Mouse (Mus musculus): ENCODE measurements around the gene Siah3.

Siah3 gene

DNA sequence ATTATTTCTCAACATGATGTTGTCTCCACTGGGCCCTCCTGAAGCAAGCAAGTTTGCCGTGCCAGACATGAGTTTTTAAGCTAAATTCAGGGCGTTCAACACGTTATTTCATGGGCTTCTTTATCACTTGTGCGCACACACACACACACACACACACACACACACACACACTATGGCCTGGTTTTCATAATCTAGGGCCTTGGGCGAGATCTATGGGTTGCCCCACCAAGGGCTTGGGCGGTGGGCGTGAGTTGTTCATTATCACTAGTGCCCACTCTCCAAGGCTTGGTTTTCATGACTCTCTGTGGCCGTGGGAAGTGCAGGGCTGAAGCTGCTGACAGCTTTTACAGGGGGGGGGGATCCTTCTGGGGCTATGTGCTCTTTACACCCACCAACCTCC, 63.9 kb downstream of the Siah3 start:
- DNase-seq (ENCODE audit: low spot score in 2 of 2) = no peak

DNA sequence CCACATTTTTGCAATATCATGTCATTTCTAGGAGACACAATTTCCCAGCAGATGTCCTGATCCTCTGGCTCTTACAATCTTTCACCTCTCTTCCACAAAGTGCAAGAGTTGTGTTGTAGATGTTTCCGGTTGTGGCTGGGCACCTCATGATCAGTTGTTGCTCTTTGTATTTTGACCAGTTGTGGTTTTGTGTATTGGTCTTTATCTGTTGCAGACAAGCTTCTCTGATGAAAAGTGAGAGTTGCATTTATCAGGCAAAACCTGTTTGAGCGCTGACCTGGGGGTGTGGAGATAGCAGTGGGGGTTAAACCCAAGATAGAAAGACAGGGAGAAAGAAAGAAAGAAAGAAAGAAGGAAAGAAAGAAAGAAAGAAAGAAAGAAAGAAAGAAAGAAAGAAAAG, 68.9 kb downstream of the Siah3 start:
- no peak for DNase-seq (ENCODE audit: low spot score in 2 of 2)

DNA sequence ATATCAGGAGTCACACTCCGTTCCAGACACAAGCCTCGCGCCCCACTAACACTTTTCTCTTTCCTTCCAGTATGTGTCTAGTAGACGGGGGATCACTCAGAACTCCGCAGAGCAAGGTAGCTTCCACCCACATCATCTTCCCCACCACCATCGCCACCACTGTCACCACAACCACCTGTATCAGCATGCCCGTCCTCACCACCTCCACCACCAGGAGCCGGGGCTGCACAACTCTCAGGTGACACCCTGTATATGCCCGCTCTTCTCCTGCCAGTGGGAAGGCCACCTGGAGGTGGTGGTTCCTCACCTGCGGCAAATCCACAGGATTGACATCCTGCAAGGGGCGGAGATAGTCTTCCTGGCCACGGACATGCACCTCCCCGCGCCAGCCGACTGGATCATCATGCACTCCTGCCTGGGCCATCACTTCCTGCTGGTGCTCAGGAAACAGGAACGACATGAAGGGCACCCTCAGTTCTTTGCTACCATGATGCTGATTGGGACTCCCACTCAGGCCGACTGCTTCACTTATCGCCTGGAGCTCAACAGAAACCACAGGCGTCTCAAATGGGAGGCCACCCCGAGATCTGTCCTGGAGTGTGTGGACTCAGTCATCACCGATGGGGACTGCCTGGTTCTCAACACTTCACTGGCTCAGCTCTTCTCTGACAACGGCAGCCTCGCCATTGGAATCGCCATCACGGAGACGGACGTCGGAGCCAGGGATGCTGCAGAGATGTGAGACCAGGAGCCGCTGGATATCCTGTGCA, 69.8 kb downstream of the Siah3 start:
- DNase-seq (ENCODE audit: low spot score in 2 of 2) = no peak

DNA sequence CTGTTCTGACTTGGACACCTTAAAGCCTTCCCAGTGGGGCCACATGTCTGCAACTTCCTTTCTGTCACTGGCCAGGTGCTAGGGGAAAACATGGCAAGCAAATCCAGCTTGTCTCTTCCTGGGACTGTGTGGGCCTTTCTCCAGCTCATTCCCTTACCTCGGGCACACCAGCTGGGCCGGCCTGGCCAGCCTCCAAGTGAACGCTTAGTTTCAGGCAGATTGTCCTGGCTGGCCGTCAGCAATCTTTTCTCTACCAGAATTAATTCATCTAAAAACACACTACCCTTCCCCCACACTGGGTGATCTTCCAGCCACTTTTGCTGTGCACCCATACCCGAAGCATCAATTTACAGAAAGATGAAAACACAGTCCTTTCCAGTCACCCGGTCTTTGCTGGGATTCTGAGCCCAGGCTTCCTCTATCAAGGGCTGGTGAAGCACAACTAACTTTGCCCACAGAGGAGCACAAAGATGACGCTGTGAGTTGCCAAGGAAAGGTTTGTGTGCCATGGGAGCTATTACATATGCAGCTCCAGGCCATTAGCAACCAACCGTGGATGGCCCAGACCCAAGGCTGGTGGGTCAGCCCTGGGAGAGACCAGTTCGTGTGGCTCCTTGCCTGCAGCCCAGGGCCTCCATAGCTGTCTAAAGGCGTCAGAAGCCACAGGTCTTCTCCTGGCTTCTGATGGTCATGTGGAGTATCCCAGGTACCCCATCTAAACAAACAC, 71.8 kb downstream of the Siah3 start:
- peak; percentile 65 to 81 for DNase-seq (ENCODE audit: low spot score in 2 of 2)

DNA sequence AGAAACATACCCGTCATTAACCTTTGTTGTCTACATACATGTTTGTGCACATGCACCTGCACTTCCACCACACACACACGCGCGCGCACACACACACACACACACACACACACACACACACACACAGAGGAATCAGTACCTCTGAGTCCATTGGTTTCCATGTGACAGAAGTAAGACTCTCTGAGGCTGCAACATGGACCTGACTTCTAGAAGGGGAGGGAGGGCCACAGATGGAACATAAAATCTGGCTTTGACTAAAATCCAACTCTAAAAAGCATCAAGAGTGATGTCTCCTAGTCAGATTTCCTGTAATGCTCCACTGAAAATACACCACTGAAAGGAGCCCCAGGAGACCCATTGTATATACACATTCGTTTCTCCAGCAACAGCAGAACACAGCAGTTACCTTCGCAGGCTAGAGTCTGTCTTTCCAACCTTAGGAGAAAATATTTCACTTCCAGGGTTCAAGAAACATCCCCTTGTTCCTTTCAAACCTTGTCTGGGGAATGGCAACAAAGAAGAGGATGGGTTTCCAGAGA, 75.1 kb downstream of the Siah3 start:
- no peak for DNase-seq (ENCODE audit: low spot score in 2 of 2)

DNA sequence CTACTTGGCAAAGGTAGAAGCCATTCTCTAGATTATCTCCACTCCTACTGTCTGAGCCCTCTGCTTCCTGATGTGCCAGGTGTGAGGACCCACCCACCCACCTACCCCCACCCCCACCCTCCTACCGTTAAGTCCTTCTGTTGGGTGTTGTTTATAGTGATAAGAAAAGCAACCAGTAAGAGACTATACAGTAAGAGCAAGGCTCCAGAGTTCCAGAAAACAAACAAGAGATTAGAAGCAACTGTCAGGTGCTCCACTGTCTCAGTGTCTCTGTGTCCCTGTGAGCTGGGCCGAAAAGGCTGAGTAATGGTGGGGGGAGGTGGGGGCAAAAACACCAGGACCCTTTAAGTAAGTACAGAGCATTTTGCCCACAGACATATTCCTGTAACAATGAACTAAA, 83.4 kb downstream of the Siah3 start:
- DNase-seq (ENCODE audit: low spot score in 2 of 2) = no peak

DNA sequence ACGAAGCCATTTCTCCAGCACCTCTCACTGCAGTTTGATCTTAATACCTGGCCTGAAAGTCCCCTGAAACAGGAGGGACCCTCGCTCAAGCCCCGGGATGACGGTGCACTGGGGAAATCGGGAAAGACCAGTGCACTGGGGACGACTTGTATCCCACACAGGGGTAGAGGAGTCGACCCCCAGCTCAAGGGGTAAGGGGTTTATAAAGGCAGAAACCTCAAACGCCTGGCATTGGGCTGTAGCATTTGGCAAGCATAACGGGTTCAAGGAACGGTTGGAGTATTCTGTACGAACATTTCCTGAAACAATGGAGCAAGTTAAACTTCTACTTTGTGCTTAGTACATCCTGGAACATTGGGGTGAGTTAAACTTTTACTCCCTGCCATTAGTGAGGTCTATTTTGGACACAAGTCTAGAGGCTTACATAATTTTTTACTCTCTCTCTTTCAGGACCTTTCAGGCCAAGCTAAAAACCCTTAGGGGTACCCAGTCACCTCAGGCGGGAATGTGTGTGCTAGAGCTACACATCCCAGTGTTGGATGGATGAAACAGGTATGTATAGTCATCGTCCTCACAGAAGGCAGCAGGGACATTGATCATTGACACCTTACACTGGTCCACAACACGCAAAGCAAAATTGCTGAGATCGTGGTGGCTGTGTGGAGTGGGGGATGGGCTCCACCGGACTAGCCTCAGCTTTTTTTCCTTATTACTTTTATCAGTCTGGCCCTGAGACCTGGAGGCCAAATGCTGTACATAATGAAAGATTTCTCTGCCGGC, 84.6 kb downstream of the Siah3 start:
- no peak for DNase-seq (ENCODE audit: low spot score in 2 of 2)

DNA sequence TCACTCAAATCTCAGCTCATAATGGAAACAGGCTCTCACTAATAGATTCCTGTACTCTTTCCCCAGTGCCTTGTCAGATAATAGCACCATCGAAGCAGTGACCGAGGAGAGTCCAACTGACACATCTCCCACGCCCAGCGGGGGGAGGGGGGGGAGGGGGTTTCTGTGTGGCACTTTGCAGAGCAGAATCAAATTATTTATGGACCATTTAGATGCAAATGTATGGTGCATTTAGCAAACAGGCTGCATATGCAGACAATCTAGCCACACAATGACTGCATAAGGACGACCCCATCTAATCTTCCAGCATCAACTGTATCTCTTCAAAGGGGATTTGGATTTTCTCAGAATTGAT, 85.2 kb downstream of the Siah3 start:
- DNase-seq (ENCODE audit: low spot score in 2 of 2) = no peak

DNA sequence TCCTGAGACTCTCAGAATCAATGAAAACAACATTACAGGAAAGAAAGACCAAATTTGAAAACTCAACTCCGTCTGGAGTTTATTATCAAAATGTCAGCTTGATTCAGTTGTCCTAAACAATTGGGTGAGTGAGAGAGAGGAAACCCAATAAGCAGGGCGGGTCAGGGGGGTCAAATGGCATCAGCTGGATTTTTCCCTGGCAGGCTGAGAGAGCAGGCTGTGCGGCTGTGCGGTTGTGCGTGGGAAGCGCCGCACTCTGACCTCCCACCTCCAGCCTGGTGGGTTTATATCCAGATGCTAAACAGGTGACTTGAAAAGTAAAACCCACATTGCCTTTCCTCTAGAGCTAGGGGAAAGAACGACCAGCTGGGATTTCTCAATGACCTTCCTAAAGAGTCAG, 85.9 kb downstream of the Siah3 start:
- DNase-seq (ENCODE audit: low spot score in 2 of 2) = no peak

DNA sequence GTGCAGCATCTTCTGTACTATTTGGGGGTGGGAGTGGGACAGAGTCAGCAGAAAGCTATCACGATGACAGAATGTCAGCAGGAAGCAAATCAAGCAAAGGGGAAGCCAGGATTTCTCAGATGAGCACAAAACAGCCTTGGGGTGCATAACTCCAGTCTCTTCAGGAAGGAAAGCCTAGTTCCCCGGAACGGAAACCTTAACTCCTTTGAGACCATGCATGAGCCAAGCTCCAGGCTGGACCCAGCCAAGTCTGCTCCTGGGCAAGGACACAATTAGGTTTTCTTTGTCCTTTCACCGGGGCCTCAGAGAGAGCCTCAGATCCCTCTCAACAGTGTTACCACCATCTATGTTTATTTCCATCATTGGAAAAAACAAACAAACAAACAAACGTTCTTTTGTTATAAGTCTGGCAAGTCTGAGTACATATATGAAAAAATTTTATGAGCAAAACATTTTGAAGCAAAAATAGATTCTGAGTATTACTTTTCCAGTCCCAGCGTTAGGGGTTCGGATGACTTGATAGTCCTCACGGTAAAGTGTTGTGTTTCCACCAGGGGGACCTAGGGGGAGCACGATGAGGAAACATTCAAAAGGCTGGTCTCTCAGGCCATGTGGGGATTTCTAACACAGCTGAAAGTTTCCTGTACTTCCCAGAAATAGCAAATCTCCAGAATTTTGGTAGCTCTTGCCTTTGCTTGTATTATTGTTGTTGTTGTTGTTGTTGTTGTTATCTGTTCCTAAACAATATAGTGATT, 106.0 kb downstream of the Siah3 start:
- no peak for DNase-seq (ENCODE audit: low spot score in 2 of 2)

DNA sequence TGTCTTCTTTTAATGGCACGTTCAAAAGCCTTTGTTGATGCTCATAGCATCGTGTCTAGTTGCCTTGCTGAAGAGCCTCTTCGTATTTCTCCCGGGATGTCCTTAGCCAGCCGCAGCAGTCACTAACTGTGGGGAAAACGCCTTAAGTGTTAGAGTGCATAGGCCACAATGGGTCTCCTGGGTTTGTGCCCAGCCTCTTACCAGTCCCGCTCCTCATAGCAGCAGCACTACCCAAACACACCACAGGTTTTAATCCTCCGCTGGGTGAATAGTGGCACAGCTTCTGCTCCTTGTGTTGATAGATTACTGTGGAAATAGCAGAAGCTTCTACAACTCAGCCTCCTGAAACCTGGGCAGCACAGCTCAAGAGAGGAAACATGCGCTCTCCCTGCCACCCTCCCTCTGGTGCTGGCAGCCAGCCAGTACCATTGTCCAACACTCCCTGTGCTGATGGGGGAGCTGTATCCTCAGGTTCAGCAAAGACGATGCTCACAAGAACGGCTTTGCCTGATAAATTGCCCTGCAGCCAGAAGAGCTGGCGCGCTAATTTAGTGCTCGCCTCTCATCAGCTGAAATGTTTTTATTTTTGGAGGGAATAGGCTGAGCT, 109.9 kb downstream of the Siah3 start:
- peak; percentile 25 to 39 for DNase-seq (ENCODE audit: low spot score in 2 of 2)

DNA sequence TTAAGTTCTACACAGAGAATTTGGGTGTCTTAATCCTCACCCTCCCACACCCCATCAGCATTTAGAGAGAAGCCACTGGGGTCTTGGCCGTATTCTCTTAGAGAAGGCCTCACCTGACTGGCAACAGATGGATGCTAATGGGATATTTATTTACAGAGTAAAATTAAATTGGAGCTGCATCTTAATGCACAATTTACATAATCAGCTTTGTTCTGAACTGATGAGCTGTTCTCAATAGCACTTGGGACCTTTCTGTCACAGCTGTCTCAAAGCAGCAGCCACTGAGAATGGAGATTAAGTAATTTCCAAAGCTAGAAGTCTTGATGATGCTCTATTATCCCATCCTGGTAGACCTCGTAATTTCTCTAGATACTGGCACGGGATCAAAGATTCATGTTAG, 110.5 kb downstream of the Siah3 start:
- no peak for DNase-seq (ENCODE audit: low spot score in 2 of 2)

DNA sequence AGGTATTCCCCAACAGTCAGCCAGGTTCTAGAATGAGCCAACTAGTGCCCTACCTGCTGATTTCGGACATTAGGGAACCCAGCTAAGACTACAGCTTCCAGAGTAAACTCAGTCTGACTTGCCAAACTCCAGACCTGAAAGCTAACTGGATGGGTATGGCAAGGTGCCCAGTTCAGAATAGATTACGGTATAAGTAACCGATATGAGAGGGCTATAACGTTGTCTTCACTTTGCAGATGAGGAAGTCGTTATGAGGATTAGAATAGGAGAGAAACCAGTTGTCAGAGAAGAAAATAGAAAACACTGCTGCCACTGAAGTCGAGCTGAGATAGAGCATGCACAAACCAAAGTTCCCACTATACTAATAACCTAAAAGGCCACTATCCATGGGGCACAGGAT, 123.2 kb downstream of the Siah3 start:
- no peak for DNase-seq (ENCODE audit: low spot score in 2 of 2)

Measured in frontal cortex, postnatal 36 days (tissue).